Mouse (Mus musculus): ENCODE data around the gene Dnah17. TPM values are rescaled to one million over a fixed set of nuclear protein-coding genes. Genes with fewer than 3 reads are reported as not detected.
A peak's percentile ranks its signal among the peaks of the same experiment; 100 is the strongest.

The Dnah17 gene
- polyA plus RNA-seq, 1 experiment from 2014 or later = 0.40 TPM

DNA sequence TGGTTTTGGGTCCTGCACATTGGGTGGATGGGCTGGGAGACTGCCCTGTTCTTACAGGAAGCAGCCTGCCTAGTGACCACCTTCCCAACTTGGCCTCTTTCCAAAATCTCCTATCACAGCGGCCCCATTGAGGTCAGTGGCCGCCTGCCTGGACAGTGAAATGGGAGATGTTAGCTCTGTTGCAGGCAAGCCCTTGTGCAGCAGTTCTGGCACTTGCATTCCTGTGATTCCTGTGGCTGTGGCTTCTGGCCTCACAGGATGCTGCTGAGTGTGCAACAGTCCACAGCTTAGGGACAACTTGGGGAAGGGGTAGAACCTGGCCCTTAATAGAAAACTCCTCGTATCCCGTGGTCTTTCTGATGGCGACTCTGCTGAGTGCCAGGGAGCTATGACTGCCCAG, 126.7 kb downstream of the Dnah17 start:
- 71% methylated on average over 5 of the region's 5 CpGs for WGBS (ENCODE audit: insufficient replicate concordance)
- no peak for ATAC-seq (ENCODE audit: low read depth)

DNA sequence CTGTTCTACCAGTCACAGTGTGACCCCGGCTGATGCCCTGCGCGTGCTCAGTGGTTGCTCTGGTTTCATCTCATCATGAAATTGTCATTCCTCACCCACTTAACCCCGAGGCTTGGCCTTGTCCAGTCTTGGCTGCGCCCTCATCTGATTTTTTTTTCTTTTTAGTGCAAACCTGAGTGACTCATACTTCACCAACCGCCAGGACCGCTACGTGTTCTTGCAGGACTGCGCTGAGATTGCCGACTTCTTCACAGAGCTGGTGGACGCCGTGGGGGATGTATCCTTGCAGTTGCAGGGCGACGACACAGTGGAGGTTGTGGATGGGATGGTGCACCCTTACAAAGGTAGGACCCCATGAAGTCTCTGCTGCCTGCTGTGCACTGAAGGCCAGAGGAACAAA, 127.3 kb downstream of the Dnah17 start:
- Histone ChIP-seq H3K4me1 (ENCODE audit: control insufficient read depth, low read depth, low read length) (peaks cover 47% of the 10 kb centered on the region), H3K27ac (ENCODE audit: low read length) (no peak overlapping the region), H3K27me3 (ENCODE audit: control insufficient read depth, insufficient read depth, low read depth, low read length) (no peaks in the 10 kb centered on the region), H3K9me3 (replicated peaks; ENCODE audit: control insufficient read depth, low read length) (no peaks in the 10 kb centered on the region), H3K4me2 (ENCODE audit: low read depth, low read length) (no peak overlapping the region), H3K9ac (ENCODE audit: low read depth, low read length) (no peak overlapping the region), H3K4me3 (ENCODE audit: low read depth, low read length) (no peak overlapping the region), H3K36me3 (ENCODE audit: control insufficient read depth, insufficient read depth) (peaks cover 39% of the 10 kb centered on the region)
- no peak for ATAC-seq (ENCODE audit: low read depth)
- WGBS (ENCODE audit: insufficient replicate concordance) = 87% methylated on average over 14 of the region's 14 CpGs

More for the DNA sequence above, 126.7 kb downstream of the Dnah17 start:
- Histone ChIP-seq H3K9me3 (replicated peaks; ENCODE audit: control insufficient read depth, low read length) (no peaks in the 10 kb centered on the region), H3K36me3 (ENCODE audit: control insufficient read depth, insufficient read depth) (peaks cover 39% of the 10 kb centered on the region), H3K27me3 (ENCODE audit: control insufficient read depth, insufficient read depth, low read depth, low read length) (no peaks in the 10 kb centered on the region), H3K4me3 (ENCODE audit: low read depth, low read length) (no peak overlapping the region), H3K4me2 (ENCODE audit: low read depth, low read length) (no peak overlapping the region), H3K27ac (ENCODE audit: low read length) (no peak overlapping the region), H3K4me1 (ENCODE audit: control insufficient read depth, low read depth, low read length) (peaks cover 49% of the 10 kb centered on the region), H3K9ac (ENCODE audit: low read depth, low read length) (no peak overlapping the region)

DNA sequence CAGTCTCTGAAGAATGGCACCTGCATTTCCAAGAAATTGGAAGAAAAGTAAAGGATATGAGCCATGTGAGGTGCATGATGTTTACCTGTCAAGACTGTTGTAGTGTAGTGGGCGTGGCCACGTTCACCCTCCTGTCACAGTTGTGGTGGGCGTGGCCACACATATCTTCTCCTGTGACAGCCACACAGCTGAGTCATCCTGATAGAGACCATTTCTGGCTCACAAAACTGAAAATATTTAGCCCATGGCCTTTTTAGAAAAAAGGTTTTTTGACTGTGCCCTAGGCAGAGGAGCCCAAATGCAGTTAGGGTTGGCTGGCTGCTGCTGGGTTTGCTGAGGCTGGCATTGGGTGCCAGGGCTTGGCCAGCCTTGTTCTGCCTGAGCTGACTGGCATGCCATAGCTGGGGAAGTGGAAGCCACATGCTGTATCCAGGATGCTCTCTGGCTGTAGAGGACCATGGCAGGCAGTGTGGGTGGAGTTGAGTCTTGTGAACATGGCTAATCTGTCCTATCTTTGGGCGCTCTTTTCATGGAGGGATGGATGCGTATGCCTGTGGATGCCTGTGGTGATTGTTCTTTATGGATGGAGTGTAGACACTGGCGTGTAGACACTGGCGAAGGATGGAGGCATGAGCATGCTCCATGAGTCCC, 129.7 kb downstream of the Dnah17 start:
- no peaks in the 10 kb centered on the region for H3K9me3 ChIP-seq (replicated peaks; ENCODE audit: control insufficient read depth, low read length)
- WGBS (ENCODE audit: insufficient replicate concordance) = 48% methylated on average over 7 of the region's 7 CpGs
- H3K4me2 ChIP-seq (ENCODE audit: low read depth, low read length) = peak overlapping the region; percentile 74
- peaks cover 34% of the 10 kb centered on the region for H3K36me3 ChIP-seq (ENCODE audit: control insufficient read depth, insufficient read depth)
- no peaks in the 10 kb centered on the region for H3K27me3 ChIP-seq (ENCODE audit: control insufficient read depth, insufficient read depth, low read depth, low read length)
- H3K4me3 ChIP-seq (ENCODE audit: low read depth, low read length) = peak overlapping the region; percentile 47
- peak; percentile 87 for ATAC-seq (ENCODE audit: low read depth)
- H3K4me1 ChIP-seq (ENCODE audit: control insufficient read depth, low read depth, low read length) = peaks cover 32% of the 10 kb centered on the region
- H3K9ac ChIP-seq (ENCODE audit: low read depth, low read length) = peak overlapping the region; percentile 66
- H3K27ac ChIP-seq (ENCODE audit: low read length) = peak overlapping the region; percentile 100

DNA sequence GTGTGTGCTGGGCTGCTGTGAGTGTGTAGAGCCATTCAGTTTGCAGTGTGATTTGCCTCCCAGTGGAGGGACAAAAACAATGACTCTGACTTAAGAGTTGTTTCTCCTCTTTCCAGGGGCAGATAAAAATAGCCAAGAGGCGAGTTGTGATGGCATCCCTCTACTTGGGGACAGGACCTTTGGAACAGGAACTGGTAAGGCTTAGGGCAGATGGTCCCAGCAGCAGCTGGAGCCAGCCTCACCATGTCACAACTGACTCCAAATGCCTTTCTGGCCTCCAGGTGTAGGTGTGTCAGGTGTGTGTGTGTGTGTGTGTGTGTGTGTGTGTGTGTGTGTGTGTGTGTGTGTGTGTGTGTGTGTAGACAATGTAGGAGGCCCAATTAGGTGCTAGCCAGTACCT, 130.4 kb downstream of the Dnah17 start:
- Histone ChIP-seq H3K4me3 (ENCODE audit: low read depth, low read length) (no peak overlapping the region), H3K27me3 (ENCODE audit: control insufficient read depth, insufficient read depth, low read depth, low read length) (no peaks in the 10 kb centered on the region), H3K36me3 (ENCODE audit: control insufficient read depth, insufficient read depth) (peaks cover 28% of the 10 kb centered on the region), H3K9me3 (replicated peaks; ENCODE audit: control insufficient read depth, low read length) (no peaks in the 10 kb centered on the region), H3K9ac (ENCODE audit: low read depth, low read length) (peak overlapping the region; percentile 27; the same call in 1 of the 2 replicates), H3K4me1 (ENCODE audit: control insufficient read depth, low read depth, low read length) (peaks cover 34% of the 10 kb centered on the region), H3K27ac (ENCODE audit: low read length) (peak overlapping the region; percentile 100), H3K4me2 (ENCODE audit: low read depth, low read length) (no peak overlapping the region)
- WGBS (ENCODE audit: insufficient replicate concordance) = 44% methylated on average over 1 of the region's 1 CpGs
- ATAC-seq (ENCODE audit: low read depth) = no peak

DNA sequence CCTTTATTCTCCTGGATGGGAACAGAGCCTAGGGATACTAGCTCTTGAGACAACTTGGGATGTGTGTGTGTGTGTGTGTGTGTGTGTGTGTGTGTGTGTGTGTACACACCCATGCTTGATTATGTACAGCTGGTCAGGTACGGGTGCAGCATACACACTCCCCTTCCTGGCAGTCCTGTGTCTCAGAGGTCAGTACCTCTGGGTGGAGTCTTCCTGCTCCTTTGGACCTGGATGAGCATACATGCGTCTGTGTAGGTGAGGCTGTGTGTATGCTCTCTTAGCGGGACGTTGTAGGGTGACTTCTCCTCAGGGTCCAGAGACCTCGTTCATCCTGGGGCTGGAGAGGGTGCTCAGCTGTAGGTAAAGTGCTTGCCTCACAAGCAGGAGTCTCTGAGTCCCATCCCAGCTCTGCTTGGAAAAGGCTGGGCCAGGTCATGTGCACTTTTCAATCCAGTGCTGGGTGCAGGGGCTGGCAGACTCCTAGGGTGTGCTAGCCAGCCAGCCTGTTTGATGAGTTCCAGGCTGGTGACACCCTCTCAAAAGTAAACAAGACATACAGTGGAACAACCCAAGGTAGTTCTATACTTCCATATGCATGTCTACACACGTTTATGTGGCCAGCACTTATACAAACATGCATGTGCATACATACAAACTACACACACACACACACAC, 131.0 kb downstream of the Dnah17 start:
- Histone ChIP-seq H3K36me3 (ENCODE audit: control insufficient read depth, insufficient read depth) (peaks cover 23% of the 10 kb centered on the region), H3K9ac (ENCODE audit: low read depth, low read length) (no peak overlapping the region), H3K27me3 (ENCODE audit: control insufficient read depth, insufficient read depth, low read depth, low read length) (no peaks in the 10 kb centered on the region), H3K9me3 (replicated peaks; ENCODE audit: control insufficient read depth, low read length) (no peaks in the 10 kb centered on the region), H3K4me1 (ENCODE audit: control insufficient read depth, low read depth, low read length) (peaks cover 37% of the 10 kb centered on the region), H3K4me3 (ENCODE audit: low read depth, low read length) (no peak overlapping the region), H3K4me2 (ENCODE audit: low read depth, low read length) (no peak overlapping the region), H3K27ac (ENCODE audit: low read length) (peak overlapping the region; percentile 100)
- whole genome bisulfite sequencing (ENCODE audit: insufficient replicate concordance) = 75% methylated on average over 6 of the region's 6 CpGs
- no peak for ATAC-seq (ENCODE audit: low read depth)

DNA sequence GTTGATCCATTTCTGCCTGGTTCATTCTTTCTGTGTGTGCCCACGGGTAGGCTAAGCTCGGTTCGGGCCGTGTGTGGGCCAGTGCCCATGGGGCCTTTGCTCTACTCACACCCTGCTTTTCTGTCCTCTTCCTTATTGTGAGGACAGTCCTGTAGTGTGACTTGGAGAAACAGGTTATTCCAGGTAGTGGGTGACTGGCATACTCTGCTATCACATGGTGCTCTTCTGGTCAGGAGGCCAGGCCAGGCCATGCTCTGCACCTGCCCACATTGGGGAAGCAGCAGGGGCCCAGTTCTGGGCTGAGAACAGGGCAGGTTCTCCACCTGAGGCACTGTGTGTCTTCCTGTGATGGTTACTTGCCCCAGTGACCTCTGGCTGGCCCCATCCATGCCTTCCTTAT, 132.1 kb downstream of the Dnah17 start:
- 90% methylated on average over 4 of the region's 4 CpGs for WGBS (ENCODE audit: insufficient replicate concordance)
- Histone ChIP-seq H3K4me2 (ENCODE audit: low read depth, low read length) (no peak overlapping the region), H3K27me3 (ENCODE audit: control insufficient read depth, insufficient read depth, low read depth, low read length) (no peaks in the 10 kb centered on the region), H3K27ac (ENCODE audit: low read length) (no peak overlapping the region; the same call in 1 of the 2 replicates), H3K9me3 (replicated peaks; ENCODE audit: control insufficient read depth, low read length) (no peaks in the 10 kb centered on the region), H3K4me1 (ENCODE audit: control insufficient read depth, low read depth, low read length) (peaks cover 47% of the 10 kb centered on the region), H3K4me3 (ENCODE audit: low read depth, low read length) (no peak overlapping the region), H3K36me3 (ENCODE audit: control insufficient read depth, insufficient read depth) (peaks cover 16% of the 10 kb centered on the region), H3K9ac (ENCODE audit: low read depth, low read length) (no peak overlapping the region)
- no peak for ATAC-seq (ENCODE audit: low read depth)

- Histone ChIP-seq H3K36me3 (ENCODE audit: control insufficient read depth, insufficient read depth) (peaks cover 6% of the 10 kb centered on the region), H3K4me3 (ENCODE audit: low read depth, low read length) (no peak overlapping the region), H3K4me1 (ENCODE audit: control insufficient read depth, low read depth, low read length) (peaks cover 59% of the 10 kb centered on the region), H3K9me3 (replicated peaks; ENCODE audit: control insufficient read depth, low read length) (no peaks in the 10 kb centered on the region), H3K27ac (ENCODE audit: low read length) (no peak overlapping the region), H3K9ac (ENCODE audit: low read depth, low read length) (no peak overlapping the region), H3K27me3 (ENCODE audit: control insufficient read depth, insufficient read depth, low read depth, low read length) (no peaks in the 10 kb centered on the region), H3K4me2 (ENCODE audit: low read depth, low read length) (no peak overlapping the region)
- no peak for ATAC-seq (ENCODE audit: low read depth)
- 79% methylated on average over 2 of the region's 2 CpGs for WGBS (ENCODE audit: insufficient replicate concordance)
Measured at GRCm38 (mm10) chr11:117997085-117997484, 133.3 kb downstream of the Dnah17 start.

GRCm38 (mm10) chr11:117996066-117996465, 134.4 kb downstream of the Dnah17 start:
- ATAC-seq (ENCODE audit: low read depth) = no peak

DNA sequence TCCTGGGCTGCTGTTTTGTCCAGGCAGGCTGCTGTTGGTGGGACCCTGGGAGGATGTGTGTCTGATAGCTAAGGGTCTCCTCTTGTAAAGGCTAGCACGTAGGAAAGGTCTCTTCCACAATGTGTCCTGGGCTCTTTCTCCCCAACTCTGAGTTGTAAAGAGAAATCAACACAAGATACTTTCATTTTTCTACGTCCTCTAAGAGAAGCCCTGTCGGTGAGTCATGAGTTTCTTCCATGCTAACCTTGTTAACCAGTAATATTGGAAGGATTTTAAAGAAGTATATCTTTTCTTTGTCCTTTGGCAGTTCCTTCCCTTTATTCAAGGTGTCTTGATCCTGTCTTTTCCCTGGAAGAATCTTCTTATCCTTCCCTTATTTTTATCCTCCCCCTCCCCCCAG, 134.8 kb downstream of the Dnah17 start:
- peaks cover 54% of the 10 kb centered on the region for H3K4me1 ChIP-seq (ENCODE audit: control insufficient read depth, low read depth, low read length)
- H3K9ac ChIP-seq (ENCODE audit: low read depth, low read length) = no peak overlapping the region
- no peak overlapping the region for H3K27ac ChIP-seq (ENCODE audit: low read length)
- H3K36me3 ChIP-seq (ENCODE audit: control insufficient read depth, insufficient read depth) = no peaks in the 10 kb centered on the region
- H3K27me3 ChIP-seq (ENCODE audit: control insufficient read depth, insufficient read depth, low read depth, low read length) = no peaks in the 10 kb centered on the region
- no peak overlapping the region for H3K4me3 ChIP-seq (ENCODE audit: low read depth, low read length)
- H3K4me2 ChIP-seq (ENCODE audit: low read depth, low read length) = no peak overlapping the region
- no peak for ATAC-seq (ENCODE audit: low read depth)
- no peaks in the 10 kb centered on the region for H3K9me3 ChIP-seq (replicated peaks; ENCODE audit: control insufficient read depth, low read length)
- WGBS (ENCODE audit: insufficient replicate concordance) = 58% methylated on average over 3 of the region's 3 CpGs

More at GRCm38 (mm10) chr11:117996066-117996465, 134.4 kb downstream of the Dnah17 start:
- no peaks in the 10 kb centered on the region for H3K36me3 ChIP-seq (ENCODE audit: control insufficient read depth, insufficient read depth)
- H3K4me1 ChIP-seq (ENCODE audit: control insufficient read depth, low read depth, low read length) = peaks cover 58% of the 10 kb centered on the region
- no peaks in the 10 kb centered on the region for H3K9me3 ChIP-seq (replicated peaks; ENCODE audit: control insufficient read depth, low read length)
- no peaks in the 10 kb centered on the region for H3K27me3 ChIP-seq (ENCODE audit: control insufficient read depth, insufficient read depth, low read depth, low read length)
- WGBS (ENCODE audit: insufficient replicate concordance) = 73% methylated on average over 3 of the region's 3 CpGs
- no peak overlapping the region for H3K4me2 ChIP-seq (ENCODE audit: low read depth, low read length)
- no peak overlapping the region for H3K4me3 ChIP-seq (ENCODE audit: low read depth, low read length)
- H3K9ac ChIP-seq (ENCODE audit: low read depth, low read length) = no peak overlapping the region
- no peak overlapping the region for H3K27ac ChIP-seq (ENCODE audit: low read length)

Data from liver, embryonic 16.5 days (tissue).